Mouse (Mus musculus) left cerebral cortex, adult 2 months (tissue): ENCODE results near the gene Phldb2. TPM values are rescaled to one million over a fixed set of nuclear protein-coding genes. Genes with fewer than 3 reads are reported as not detected.

Source experiments
- DNase-seq, 2 experiments: peaks; one replicate each; pipeline ENCODE4 v3.0.0; 2021 to 2022; ENCODE audit warnings: low spot score in 2 of 2, mixed read lengths in 1 of 2; ENCODE audit errors: extremely low spot score in 1 of 2
- H3K27ac ChIP-seq: fragments of 200-600 bp; 2 replicates; pipeline ENCODE4 v1.8.1; 2022
- H3K4me3 ChIP-seq: fragments of 200-600 bp; 2 replicates; pipeline ENCODE4 v1.8.1; 2022
- CTCF ChIP-seq: fragments of 200-600 bp; IDR thresholded peaks from 2 replicates; pipeline ENCODE4 v1.8.1; 2022; ENCODE audit warnings: antibody characterized with exemption, mild to moderate bottlenecking, moderate library complexity
- intact Hi-C: fragments of 180-260 bp; cut with DNase I; formaldehyde crosslinking; loops from one replicate; pipeline ENCODE4 v1.15.1; 2025
- long read RNA-seq, 2 experiments: library from polyadenylated mRNA; stranded (forward); transcript quantifications; one replicate each; pipeline ENCODE4 v2.0.0; 2021; ENCODE audit warnings: borderline mapping rate in 2 of 2
- total RNA-seq, 2 experiments: library from RNA; stranded (reverse); gene quantifications; 2 replicates each; pipeline ENCODE4 v1.2.3; 2021

Gene Phldb2
- total RNA-seq: 1 to 10 TPM; 6.0 to 6.1 TPM
- long read RNA-seq, experiment 1, full-length matches to known transcripts: 3 of 5 reads
- long read RNA-seq, experiment 1, partial matches to known transcripts: 0 of 5 reads
- long read RNA-seq, experiment 1, other reads (novel, unspliced or antisense): 2 of 5 reads
- long read RNA-seq, experiment 2, partial matches to known transcripts: 0 of 6 reads
- long read RNA-seq, experiment 2, other reads (novel, unspliced or antisense): 6 of 6 reads

DNA sequence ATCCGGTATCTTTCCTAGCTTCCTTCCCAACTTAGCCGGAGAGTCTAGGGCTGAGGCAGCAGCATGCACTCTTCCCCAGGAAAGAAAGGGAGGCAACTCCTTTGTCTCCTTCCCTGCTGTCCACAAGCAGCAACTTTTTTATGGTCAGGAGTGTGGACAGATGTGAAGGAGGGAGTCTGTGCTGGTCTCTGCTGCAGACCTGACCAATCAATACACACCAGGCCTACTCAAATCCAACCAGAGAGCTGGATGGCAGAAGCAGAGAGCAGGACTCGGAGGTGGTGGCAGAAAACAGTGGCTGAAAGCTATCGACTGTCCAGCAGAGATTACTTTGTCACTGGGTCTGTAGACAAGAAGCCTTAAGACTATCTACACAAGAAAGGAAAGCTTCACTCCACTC lies at the start of gene Phldb2:
Gene Phldb2, minus strand, starts transcription at position 205 of the 400 bp plus-strand sequence.
- TF ChIP-seq CTCF: no peak
- DNase-seq: no peak
- Histone ChIP-seq H3K4me3 (no peak within 1 kb of the TSS), H3K27ac (no peak within 1 kb of the TSS)
- intact Hi-C loops: no loop called here

DNA sequence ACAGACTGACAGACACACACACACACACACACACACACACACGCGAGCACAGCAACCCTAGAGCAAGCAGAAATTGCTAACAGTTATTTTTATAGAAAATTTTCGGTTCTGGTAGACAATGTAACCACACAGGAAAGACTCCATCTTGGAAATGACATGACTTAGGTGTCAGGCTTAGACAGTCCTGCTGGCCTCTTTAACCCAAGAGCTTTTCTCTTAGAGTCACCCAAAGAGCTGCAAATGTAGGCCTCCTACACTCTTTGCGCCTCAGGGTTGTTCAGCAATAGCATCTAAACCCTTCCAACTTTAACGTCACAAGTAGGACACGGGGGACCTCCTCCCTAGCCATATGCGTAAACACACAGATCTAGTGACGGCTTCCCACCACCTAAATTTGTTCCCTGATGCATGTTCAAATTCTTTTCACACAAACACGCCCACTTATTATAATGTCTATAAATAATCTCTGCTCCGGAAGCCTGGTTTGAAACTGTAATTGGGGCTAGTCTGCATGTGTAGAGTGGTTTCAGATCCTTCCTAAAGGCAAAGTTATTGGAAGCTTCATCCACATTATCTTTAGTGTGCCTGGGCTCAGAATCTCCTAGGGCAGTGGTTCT lies 48.3 kb upstream of the Phldb2 start:
- DNase-seq: peak in 1 of 2 experiments; percentile 25
- intact Hi-C loops: no loop called here
- Histone ChIP-seq H3K27ac (no peak overlapping the region), H3K4me3 (no peak overlapping the region)
- TF ChIP-seq CTCF: no peak

DNA sequence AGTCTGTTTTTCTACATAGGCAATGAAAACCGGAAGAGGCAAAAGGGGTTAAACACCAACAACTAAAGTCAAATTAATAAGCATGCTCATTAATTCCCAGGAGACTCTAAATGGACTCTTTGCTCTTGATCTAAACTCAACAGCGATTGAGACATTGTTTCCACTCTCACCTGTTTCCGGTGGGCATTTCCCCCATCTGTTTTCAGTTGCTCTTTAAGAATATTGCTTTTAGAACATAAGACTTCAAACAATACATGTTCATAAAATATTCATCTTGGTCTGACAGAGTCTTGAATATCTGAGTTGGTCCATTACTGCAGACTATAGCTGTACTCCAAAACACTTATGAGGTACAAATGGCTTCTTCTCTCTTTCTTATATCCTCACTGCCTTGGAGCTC lies 47.6 kb upstream of the Phldb2 start:
- no peak for TF ChIP-seq CTCF
- no peak for DNase-seq
- intact Hi-C loops: no loop called here
- no peak overlapping the region for H3K4me3 ChIP-seq
- H3K27ac ChIP-seq: no peak overlapping the region

DNA sequence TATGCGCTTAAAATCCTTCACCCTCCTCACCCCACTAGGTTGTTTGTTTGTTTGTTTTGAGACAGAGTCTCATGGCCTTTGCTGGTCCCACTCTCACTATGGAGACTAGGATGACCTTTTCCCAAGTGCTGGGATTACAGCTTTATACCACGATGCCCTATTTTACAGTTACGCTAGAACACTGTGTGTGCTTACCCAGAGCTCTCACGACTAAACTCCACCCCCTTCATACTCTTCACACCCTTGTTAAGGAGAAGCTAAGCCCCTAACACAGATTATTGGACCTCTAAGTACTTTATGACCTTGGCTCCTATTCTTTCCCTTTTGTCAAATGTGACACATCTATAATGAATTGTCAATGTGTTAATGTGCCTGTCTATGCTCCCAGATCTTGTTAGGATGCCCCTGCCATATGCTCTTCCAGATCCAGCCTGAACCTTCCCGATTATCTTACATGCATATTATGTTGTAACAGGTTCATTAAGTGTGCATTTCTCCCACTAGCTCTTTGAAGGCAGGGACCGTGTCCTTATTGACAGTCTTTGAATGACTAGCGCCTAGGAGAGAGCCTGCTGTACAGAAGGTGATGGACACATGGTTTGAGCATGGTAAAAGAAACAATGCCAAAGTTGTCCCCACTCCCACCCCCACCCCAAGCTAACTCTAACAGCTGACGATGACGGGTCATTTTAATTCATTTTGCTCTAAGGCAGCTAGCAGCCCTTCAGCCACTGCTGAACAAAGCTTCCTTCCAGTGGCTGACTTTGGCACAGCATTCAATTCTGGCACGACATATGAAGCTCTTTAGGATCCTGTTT lies 46.2 kb upstream of the Phldb2 start:
- H3K4me3 ChIP-seq: no peak overlapping the region
- no peak overlapping the region; the same call in 1 of the 2 replicates for H3K27ac ChIP-seq
- no peak for DNase-seq
- TF ChIP-seq CTCF: peak; percentile 14
- intact Hi-C loops: no loop called here

DNA sequence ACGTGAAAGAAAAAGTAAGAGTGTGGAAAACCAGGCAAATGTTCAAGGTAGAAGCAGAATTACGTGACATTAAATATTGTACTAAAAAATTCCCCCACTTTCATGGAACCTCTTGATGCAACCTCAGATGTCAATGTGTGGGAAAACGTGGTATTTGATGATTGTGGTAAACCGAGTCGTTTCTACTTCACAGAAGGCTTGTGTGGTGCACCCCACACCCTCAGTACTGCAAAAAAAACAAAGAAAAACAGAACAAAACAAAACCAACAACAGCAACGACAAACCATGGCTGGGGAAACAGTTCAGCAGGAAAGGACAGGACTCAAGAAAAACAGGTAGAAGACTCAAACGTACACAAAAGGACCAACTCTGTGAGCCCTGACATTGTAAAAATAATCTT lies 44.8 kb upstream of the Phldb2 start:
- no peak overlapping the region for H3K4me3 ChIP-seq
- no peak for TF ChIP-seq CTCF
- no peak for DNase-seq
- H3K27ac ChIP-seq: no peak overlapping the region
- intact Hi-C loops: no loop called here

DNA sequence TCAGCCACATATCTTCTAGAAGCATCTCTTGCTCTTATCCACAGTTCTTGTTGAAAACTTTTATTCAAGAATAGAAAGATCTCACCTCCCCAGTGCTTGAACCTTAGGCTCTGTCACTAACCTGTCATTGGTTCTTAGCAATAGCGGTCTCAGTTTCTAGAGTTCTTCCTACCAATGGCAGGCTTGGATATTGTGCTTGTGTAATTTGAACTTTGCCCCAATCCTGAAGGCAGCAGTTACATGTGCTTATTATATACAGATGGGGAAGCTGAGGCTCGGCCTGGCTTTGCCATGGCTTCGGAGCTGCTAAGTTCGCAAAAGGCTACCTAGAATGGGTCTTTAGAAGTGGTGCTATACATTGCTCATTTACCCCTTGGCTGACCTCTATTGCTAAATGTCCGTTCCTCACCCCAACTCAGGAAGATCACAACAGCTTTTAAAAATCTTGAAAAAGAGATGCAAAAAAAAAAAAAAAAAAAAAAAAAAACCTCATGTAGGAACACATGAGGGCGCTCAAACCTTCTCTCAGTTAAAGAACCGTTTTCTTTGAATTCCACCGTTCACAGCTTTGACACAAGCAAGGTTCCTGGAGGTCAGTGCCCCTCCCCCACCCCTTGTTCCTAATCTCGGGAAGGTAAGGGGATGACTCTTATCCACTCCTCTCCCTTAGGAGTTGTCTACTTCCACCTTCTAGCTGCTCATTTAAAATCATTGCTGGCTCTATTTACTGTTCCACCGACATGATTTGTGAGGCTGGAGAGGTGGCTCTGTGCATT lies 37.7 kb upstream of the Phldb2 start:
- TF ChIP-seq CTCF: peak; percentile 52
- DNase-seq: no peak
- intact Hi-C loops: loop anchor here (1.0 to 5.0 kb wide), 2 partner anchors 31 to 106 kb away; no protein-coding TSS in a partner anchor
- Histone ChIP-seq H3K27ac (no peak overlapping the region), H3K4me3 (no peak overlapping the region)

DNA sequence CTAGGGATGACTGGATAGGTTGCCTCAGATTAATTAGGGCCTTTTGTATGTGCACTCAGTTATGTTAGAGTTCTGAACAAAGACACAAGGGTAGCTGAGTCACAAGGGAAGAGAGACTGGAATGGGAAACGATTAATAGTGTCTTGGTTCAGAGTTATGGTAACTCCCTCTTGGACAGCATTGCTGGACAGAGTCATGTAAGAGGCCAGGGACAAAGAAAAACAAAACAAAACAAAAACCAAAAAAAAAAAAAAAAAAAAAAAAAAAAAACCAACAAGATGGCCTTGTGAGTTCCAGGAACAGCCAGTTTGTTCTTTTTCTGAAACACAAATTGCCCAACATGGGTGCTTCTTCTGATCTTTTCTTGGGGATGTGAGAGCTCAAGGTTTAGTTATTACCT lies 32.8 kb upstream of the Phldb2 start:
- no peak for DNase-seq
- Histone ChIP-seq H3K27ac (no peak overlapping the region), H3K4me3 (no peak overlapping the region)
- intact Hi-C loops: no loop called here
- no peak for TF ChIP-seq CTCF

DNA sequence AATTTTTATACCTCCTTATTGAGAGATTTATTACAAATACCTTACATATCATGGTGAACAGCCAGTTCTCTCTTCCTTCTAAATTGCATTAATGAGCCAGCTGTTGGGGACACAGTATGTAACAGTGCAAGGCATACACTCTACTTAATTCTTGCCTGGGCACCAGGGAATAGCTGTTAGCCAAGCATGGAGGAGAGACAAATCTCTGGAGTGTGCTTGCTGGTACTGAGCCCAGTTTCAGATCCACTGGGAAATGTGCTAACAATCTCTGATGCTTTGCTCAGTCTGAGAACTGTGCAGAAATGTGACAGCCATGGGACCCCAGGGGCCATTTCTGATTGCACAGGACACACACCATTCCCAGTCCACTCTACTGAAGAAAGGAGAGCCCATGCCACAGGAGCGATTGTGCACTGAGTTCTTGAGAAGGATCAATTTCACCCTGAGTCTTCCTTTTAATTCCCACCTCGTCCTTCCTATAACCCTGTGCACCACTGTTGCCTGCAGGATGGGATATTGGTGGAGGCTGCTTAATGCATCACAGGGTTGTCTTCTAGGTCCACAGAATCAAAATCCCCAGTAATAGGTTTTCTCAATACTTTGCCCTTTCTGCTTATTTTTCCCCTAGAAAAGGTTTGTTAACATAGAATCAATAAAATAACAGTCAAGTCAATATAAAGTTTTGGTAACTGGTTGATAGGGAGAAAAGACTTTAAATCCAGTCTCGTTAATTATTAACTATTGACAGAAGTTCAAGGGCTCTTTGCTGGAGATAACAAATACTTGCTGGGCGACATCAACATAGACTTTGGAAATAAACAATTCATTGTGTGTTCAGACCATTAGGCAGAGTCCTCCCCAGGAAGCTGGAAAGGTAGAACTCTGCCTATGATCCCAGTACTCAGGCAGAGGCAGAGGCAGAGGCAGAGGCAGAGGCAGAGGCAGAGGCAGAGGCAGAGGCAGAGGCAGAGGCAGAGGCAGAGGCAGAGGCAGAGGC lies 31.5 kb upstream of the Phldb2 start:
- no peak for DNase-seq
- no peak overlapping the region for H3K27ac ChIP-seq
- no peak overlapping the region for H3K4me3 ChIP-seq
- intact Hi-C loops: no loop called here
- TF ChIP-seq CTCF: no peak

DNA sequence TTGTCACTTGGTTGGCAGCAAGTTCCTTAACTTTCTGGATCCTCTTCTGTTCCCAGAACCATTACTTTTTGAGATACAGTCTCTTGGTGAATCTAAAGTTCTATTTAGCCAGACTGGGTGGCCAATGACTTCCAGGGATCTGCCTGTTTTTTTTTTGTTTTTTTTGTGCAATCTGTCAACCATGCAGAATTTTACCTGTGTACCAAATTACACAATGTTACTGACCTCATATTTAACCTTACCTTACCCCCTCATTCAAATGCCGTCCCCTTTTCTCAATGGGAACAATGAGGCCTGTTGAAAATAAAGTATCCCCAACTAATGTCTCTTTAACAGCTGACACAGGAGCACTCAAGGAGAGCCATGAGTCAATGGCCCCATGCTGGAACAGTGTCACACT lies 22.9 kb upstream of the Phldb2 start:
- no peak for DNase-seq
- Histone ChIP-seq H3K4me3 (no peak overlapping the region), H3K27ac (no peak overlapping the region)
- intact Hi-C loops: no loop called here
- no peak for TF ChIP-seq CTCF

DNA sequence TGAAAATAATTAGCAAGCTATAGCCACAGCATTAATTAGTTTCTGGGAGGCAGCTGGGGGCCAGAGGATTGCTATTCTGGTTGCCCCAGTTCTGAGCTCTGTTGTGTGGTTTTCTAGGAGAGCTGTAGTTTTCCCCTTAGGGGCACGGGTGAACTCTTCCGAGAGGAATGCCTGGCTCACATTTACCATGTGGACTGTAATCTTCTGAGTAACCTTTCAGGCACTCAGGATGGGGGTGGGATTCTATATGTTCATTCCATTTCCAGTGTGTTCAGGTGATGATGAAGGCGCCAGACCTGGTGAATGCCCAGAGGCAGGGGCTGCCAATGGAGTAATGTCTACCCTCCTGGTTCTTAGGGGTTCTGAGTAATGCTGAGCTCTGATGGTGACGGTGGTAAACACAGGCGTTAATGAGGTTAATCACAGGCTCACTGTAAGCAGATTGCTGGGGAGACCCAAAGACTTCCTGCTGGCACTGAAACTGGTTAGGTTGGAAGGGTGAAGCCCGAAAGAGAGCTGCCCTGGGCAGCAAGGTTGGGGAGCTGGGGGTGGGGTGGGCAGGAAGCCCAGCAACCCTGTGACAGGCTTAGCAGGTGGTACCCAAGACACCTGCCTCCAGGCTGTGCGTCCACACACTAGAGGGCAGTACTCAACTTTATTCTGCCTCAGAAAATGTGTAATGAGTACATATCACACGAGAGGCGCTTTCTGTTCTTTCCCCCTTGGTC lies 20.7 kb upstream of the Phldb2 start:
- no peak for DNase-seq
- H3K27ac ChIP-seq: no peak overlapping the region
- peak; percentile 53 for TF ChIP-seq CTCF
- intact Hi-C loops: loop anchor here (5.0 kb wide), 1 partner anchor 48 kb away; no protein-coding TSS in a partner anchor
- no peak overlapping the region for H3K4me3 ChIP-seq
